12 mouse cellular contexts compared by ENCODE assay signal in the genomic region with DNA sequence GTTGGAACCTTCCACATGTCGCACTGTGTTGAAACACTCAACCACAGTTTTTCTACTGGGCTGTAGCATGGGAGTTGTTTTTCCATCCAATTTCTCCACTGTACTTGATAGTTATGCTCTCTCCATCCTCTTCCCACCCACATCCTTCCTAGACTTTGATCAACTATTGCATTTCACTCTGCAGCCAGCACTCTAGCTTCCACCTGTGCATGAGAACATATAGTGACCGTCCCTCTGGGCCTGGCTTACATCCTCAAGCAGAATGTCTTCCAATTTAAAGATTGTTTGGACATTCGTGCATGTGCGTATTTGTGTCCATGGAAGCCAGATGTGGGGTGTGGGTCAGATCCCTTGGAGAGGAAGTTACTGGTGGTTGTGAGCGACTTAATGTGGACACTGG.
"Had no signal": no experiment of that assay in that cellular context is flagged by ENCODE, and none has a peak within 500 bp of the region (broad histone marks: within the 10 kb centered on the region; RNA-seq: fewer than 3 reads in every experiment).

No protein-coding gene starts in this region.

- H3K4me1 ChIP-seq: liver, embryonic 13.5 days had no signal

- H3K27ac ChIP-seq: limb, embryonic 13.5 days; liver, embryonic 13.5 days had no signal

- H3K9me3 ChIP-seq: limb, embryonic 13.5 days; liver, embryonic 13.5 days had no signal

- H3K4me2 ChIP-seq: limb, embryonic 13.5 days; liver, embryonic 13.5 days; midbrain, embryonic 11.5 days had no signal

- H3K36me3 ChIP-seq: limb, embryonic 13.5 days; liver, embryonic 13.5 days had no signal

- H3K9ac ChIP-seq: limb, embryonic 13.5 days; liver, embryonic 13.5 days had no signal

- DNase-seq: kidney, postnatal 14 days; kidney, postnatal 4 days; left cerebral cortex, postnatal 4 days; liver, embryonic 13.5 days; lung, adult 2 months; lung, postnatal 14 days; lung, postnatal 4 days; midbrain, embryonic 14.5 days; thymus, adult 18-20 months; thymus, postnatal 36 days had no signal

- H3K4me3 ChIP-seq: limb, embryonic 13.5 days; liver, embryonic 13.5 days had no signal

- H3K27me3 ChIP-seq: limb, embryonic 13.5 days; liver, embryonic 13.5 days had no signal
